Mouse (Mus musculus): Measurements from ENCODE around the gene Ubald1. TPM values are rescaled to one million over a fixed set of nuclear protein-coding genes. Genes with fewer than 3 reads are reported as not detected.
A peak's percentile ranks its signal among the peaks of the same experiment; 100 is the strongest.

The Ubald1 gene
- polyA plus RNA-seq, 1 experiment from 2014 or later, result 23.9 TPM

GRCm38 (mm10) chr16:4913783-4914735 lies 33.9 kb upstream of the Ubald1 start:
- ATAC-seq (replicated peaks; ENCODE audit: low FRiP score) (peak; percentile 27), DNase-seq (ENCODE audit: low spot score) (peak; percentile 87)
- 38% methylated on average over 12 of the region's 12 CpGs for WGBS
- no peak overlapping the region for H3K4me2 ChIP-seq (ENCODE audit: low read depth, low read length, severe bottlenecking)
- no peak overlapping the region for H3K4me3 ChIP-seq (ENCODE audit: low read depth, low read length)
- no peak overlapping the region for H3K9ac ChIP-seq (ENCODE audit: low read length)
- no peak overlapping the region for H3K27ac ChIP-seq (ENCODE audit: low read depth, low read length)
- no peaks in the 10 kb centered on the region for H3K36me3 ChIP-seq (ENCODE audit: control insufficient read depth, insufficient read depth, low read length)
- H3K9me3 ChIP-seq (ENCODE audit: control insufficient read depth, low read length), result no peaks in the 10 kb centered on the region
- H3K4me1 ChIP-seq (replicated peaks; ENCODE audit: control insufficient read depth, insufficient read depth, low read length), result no peaks in the 10 kb centered on the region
- H3K27me3 ChIP-seq (ENCODE audit: control insufficient read depth, insufficient read depth, low read length), result no peaks in the 10 kb centered on the region

GRCm38 (mm10) chr16:4912907-4913782 lies 33.0 kb upstream of the Ubald1 start:
- Histone ChIP-seq H3K27ac (ENCODE audit: low read depth, low read length) (no peak overlapping the region), H3K9ac (ENCODE audit: low read length) (no peak overlapping the region), H3K4me3 (ENCODE audit: low read depth, low read length) (no peak overlapping the region), H3K27me3 (ENCODE audit: control insufficient read depth, insufficient read depth, low read length) (no peaks in the 10 kb centered on the region), H3K4me1 (replicated peaks; ENCODE audit: control insufficient read depth, insufficient read depth, low read length) (no peaks in the 10 kb centered on the region), H3K4me2 (ENCODE audit: low read depth, low read length, severe bottlenecking) (no peak overlapping the region), H3K36me3 (ENCODE audit: control insufficient read depth, insufficient read depth, low read length) (no peaks in the 10 kb centered on the region), H3K9me3 (ENCODE audit: control insufficient read depth, low read length) (no peaks in the 10 kb centered on the region)
- ATAC-seq (replicated peaks; ENCODE audit: low FRiP score), result no peak
- 81% methylated on average over 11 of the region's 11 CpGs for WGBS
- no peak for DNase-seq (ENCODE audit: low spot score)

GRCm38 (mm10) chr16:4912074-4912648 lies 32.0 kb upstream of the Ubald1 start:
- Histone ChIP-seq H3K9me3 (ENCODE audit: control insufficient read depth, low read length) (no peaks in the 10 kb centered on the region), H3K36me3 (ENCODE audit: control insufficient read depth, insufficient read depth, low read length) (no peaks in the 10 kb centered on the region), H3K4me1 (replicated peaks; ENCODE audit: control insufficient read depth, insufficient read depth, low read length) (no peaks in the 10 kb centered on the region), H3K27me3 (ENCODE audit: control insufficient read depth, insufficient read depth, low read length) (no peaks in the 10 kb centered on the region), H3K27ac (ENCODE audit: low read depth, low read length) (no peak overlapping the region), H3K4me2 (ENCODE audit: low read depth, low read length, severe bottlenecking) (no peak overlapping the region), H3K4me3 (ENCODE audit: low read depth, low read length) (no peak overlapping the region), H3K9ac (ENCODE audit: low read length) (no peak overlapping the region)
- DNase-seq (ENCODE audit: low spot score) (no peak), ATAC-seq (replicated peaks; ENCODE audit: low FRiP score) (no peak)
- WGBS, result 75% methylated on average over 10 of the region's 10 CpGs

- no peak for ATAC-seq (replicated peaks; ENCODE audit: low FRiP score)
- WGBS, result 97% methylated on average over 8 of the region's 8 CpGs
Observed at GRCm38 (mm10) chr16:4910758-4911157, 30.6 kb upstream of the Ubald1 start.

GRCm38 (mm10) chr16:4909745-4910144 lies 29.6 kb upstream of the Ubald1 start:
- DNase-seq (ENCODE audit: low spot score), result no peak
- H3K27me3 ChIP-seq (ENCODE audit: control insufficient read depth, insufficient read depth, low read length), result no peaks in the 10 kb centered on the region
- H3K4me3 ChIP-seq (ENCODE audit: low read depth, low read length), result no peak overlapping the region
- no peak overlapping the region for H3K4me2 ChIP-seq (ENCODE audit: low read depth, low read length, severe bottlenecking)
- 96% methylated on average over 2 of the region's 2 CpGs for WGBS
- no peak overlapping the region for H3K9ac ChIP-seq (ENCODE audit: low read length)
- H3K9me3 ChIP-seq (ENCODE audit: control insufficient read depth, low read length), result no peaks in the 10 kb centered on the region
- no peak for ATAC-seq (replicated peaks; ENCODE audit: low FRiP score)
- H3K36me3 ChIP-seq (ENCODE audit: control insufficient read depth, insufficient read depth, low read length), result no peaks in the 10 kb centered on the region
- no peak overlapping the region for H3K27ac ChIP-seq (ENCODE audit: low read depth, low read length)
- H3K4me1 ChIP-seq (replicated peaks; ENCODE audit: control insufficient read depth, insufficient read depth, low read length), result no peaks in the 10 kb centered on the region

More at GRCm38 (mm10) chr16:4910758-4911157, 30.6 kb upstream of the Ubald1 start:
- Histone ChIP-seq H3K9ac (ENCODE audit: low read length) (no peak overlapping the region), H3K4me3 (ENCODE audit: low read depth, low read length) (no peak overlapping the region), H3K27me3 (ENCODE audit: control insufficient read depth, insufficient read depth, low read length) (no peaks in the 10 kb centered on the region), H3K27ac (ENCODE audit: low read depth, low read length) (no peak overlapping the region), H3K9me3 (ENCODE audit: control insufficient read depth, low read length) (no peaks in the 10 kb centered on the region), H3K4me1 (replicated peaks; ENCODE audit: control insufficient read depth, insufficient read depth, low read length) (no peaks in the 10 kb centered on the region), H3K4me2 (ENCODE audit: low read depth, low read length, severe bottlenecking) (no peak overlapping the region), H3K36me3 (ENCODE audit: control insufficient read depth, insufficient read depth, low read length) (no peaks in the 10 kb centered on the region)
- no peak for DNase-seq (ENCODE audit: low spot score)

GRCm38 (mm10) chr16:4907972-4908371 lies 27.9 kb upstream of the Ubald1 start:
- Histone ChIP-seq H3K4me2 (ENCODE audit: low read depth, low read length, severe bottlenecking) (no peak overlapping the region), H3K27ac (ENCODE audit: low read depth, low read length) (no peak overlapping the region), H3K4me1 (replicated peaks; ENCODE audit: control insufficient read depth, insufficient read depth, low read length) (no peaks in the 10 kb centered on the region), H3K27me3 (ENCODE audit: control insufficient read depth, insufficient read depth, low read length) (no peaks in the 10 kb centered on the region), H3K36me3 (ENCODE audit: control insufficient read depth, insufficient read depth, low read length) (no peaks in the 10 kb centered on the region), H3K4me3 (ENCODE audit: low read depth, low read length) (no peak overlapping the region), H3K9me3 (ENCODE audit: control insufficient read depth, low read length) (no peaks in the 10 kb centered on the region), H3K9ac (ENCODE audit: low read length) (no peak overlapping the region)
- ATAC-seq (replicated peaks; ENCODE audit: low FRiP score), result no peak
- WGBS, result 49% methylated on average over 5 of the region's 5 CpGs
- no peak for DNase-seq (ENCODE audit: low spot score)

- H3K4me2 ChIP-seq (ENCODE audit: low read depth, low read length, severe bottlenecking), result no peak overlapping the region
- H3K27me3 ChIP-seq (ENCODE audit: control insufficient read depth, insufficient read depth, low read length), result no peaks in the 10 kb centered on the region
- no peaks in the 10 kb centered on the region for H3K9me3 ChIP-seq (ENCODE audit: control insufficient read depth, low read length)
- no peak overlapping the region for H3K27ac ChIP-seq (ENCODE audit: low read depth, low read length)
- no peak for ATAC-seq (replicated peaks; ENCODE audit: low FRiP score)
- no peak for DNase-seq (ENCODE audit: low spot score)
- 80% methylated on average over 2 of the region's 2 CpGs for WGBS
- H3K4me3 ChIP-seq (ENCODE audit: low read depth, low read length), result no peak overlapping the region
- no peaks in the 10 kb centered on the region for H3K4me1 ChIP-seq (replicated peaks; ENCODE audit: control insufficient read depth, insufficient read depth, low read length)
- H3K9ac ChIP-seq (ENCODE audit: low read length), result no peak overlapping the region
- no peaks in the 10 kb centered on the region for H3K36me3 ChIP-seq (ENCODE audit: control insufficient read depth, insufficient read depth, low read length)
Observed at GRCm38 (mm10) chr16:4907386-4907785, 27.3 kb upstream of the Ubald1 start.

- no peak for ATAC-seq (replicated peaks; ENCODE audit: low FRiP score)
- Histone ChIP-seq H3K4me1 (replicated peaks; ENCODE audit: control insufficient read depth, insufficient read depth, low read length) (no peaks in the 10 kb centered on the region), H3K4me2 (ENCODE audit: low read depth, low read length, severe bottlenecking) (no peak overlapping the region)
Observed at GRCm38 (mm10) chr16:4906559-4906958, 26.4 kb upstream of the Ubald1 start.

More at GRCm38 (mm10) chr16:4906559-4906958, 26.4 kb upstream of the Ubald1 start:
- Histone ChIP-seq H3K27me3 (ENCODE audit: control insufficient read depth, insufficient read depth, low read length) (no peaks in the 10 kb centered on the region), H3K27ac (ENCODE audit: low read depth, low read length) (no peak overlapping the region), H3K9ac (ENCODE audit: low read length) (no peak overlapping the region), H3K4me3 (ENCODE audit: low read depth, low read length) (no peak overlapping the region), H3K9me3 (ENCODE audit: control insufficient read depth, low read length) (no peaks in the 10 kb centered on the region), H3K36me3 (ENCODE audit: control insufficient read depth, insufficient read depth, low read length) (no peaks in the 10 kb centered on the region)
- DNase-seq (ENCODE audit: low spot score), result no peak
